13 mouse cellular contexts compared by ENCODE assay signal in genomic region chr4:70239731-70240130, GRCm38 (mm10).
"Had no signal": no experiment of that assay in that cellular context is flagged by ENCODE, and none has a peak within 500 bp of the region (broad histone marks: within the 10 kb centered on the region; RNA-seq: fewer than 3 reads in every experiment).

No protein-coding gene starts in this region.

- DNase-seq: gastrocnemius, postnatal 10 days; gastrocnemius, postnatal 36 days; heart, adult 18-20 months; heart, postnatal 10 days; kidney, adult 11 months; kidney, adult 2 months; kidney, adult 9 months; kidney, postnatal 14 days; kidney, postnatal 36 days; layer of hippocampus, adult 9-11 months; layer of hippocampus, postnatal 36 days; left cerebral cortex, postnatal 4 days; lung, adult 18-20 months had no signal
